Mouse (Mus musculus) neural tube, embryonic 11.5 days (tissue): Measurements from ENCODE around the gene Plch1. TPM values are rescaled to one million over a fixed set of nuclear protein-coding genes. Genes with fewer than 3 reads are reported as not detected.

Experiments used
- ATAC-seq: fragments of 200-750 bp; cut with Nextera tagmentation; 2 replicates; pipeline ENCODE4 v1.8.0; 2017; ENCODE audit warnings: moderate number of reproducible peaks, mild to moderate bottlenecking, moderate TSS enrichment, moderate library complexity; ENCODE audit not compliant: insufficient read depth, low FRiP score, low TSS enrichment
- DNase-seq: peaks from one replicate; pipeline ENCODE4 v3.0.0-alpha.2; 2015; ENCODE audit warnings: low spot score
- H3K27ac ChIP-seq: fragments of 300-500 bp; sonication (generic); 2 replicates; pipeline ENCODE4 v1.5.1; 2014; ENCODE audit warnings: low read depth, mild to moderate bottlenecking, low read length
- H3K27me3 ChIP-seq: fragments of 300-500 bp; sonication (generic); 2 replicates; pipeline ENCODE4 v1.6.1; 2014; ENCODE audit warnings: mild to moderate bottlenecking, low read length, mixed read lengths; ENCODE audit not compliant: control insufficient read depth, insufficient read depth
- H3K36me3 ChIP-seq: fragments of 300-500 bp; sonication (generic); 2 replicates; pipeline ENCODE4 v1.6.1; 2014; ENCODE audit warnings: mild to moderate bottlenecking, low read length, moderate library complexity, mixed read lengths; ENCODE audit not compliant: control insufficient read depth, insufficient read depth
- H3K4me1 ChIP-seq: fragments of 300-500 bp; sonication (generic); 2 replicates; pipeline ENCODE4 v1.6.1; 2014; ENCODE audit warnings: low read length, mixed read lengths; ENCODE audit not compliant: control insufficient read depth, insufficient read depth
- H3K4me2 ChIP-seq: fragments of 300-500 bp; sonication (generic); 2 replicates; pipeline ENCODE4 v1.6.1; 2014; ENCODE audit warnings: low read depth, mild to moderate bottlenecking, moderate library complexity
- H3K4me3 ChIP-seq: fragments of 300-500 bp; sonication (generic); 2 replicates; pipeline ENCODE4 v1.5.1; 2014; ENCODE audit warnings: low read depth, low read length
- H3K9ac ChIP-seq: fragments of 300-500 bp; sonication (generic); 2 replicates; pipeline ENCODE4 v1.6.1; 2014; ENCODE audit warnings: mild to moderate bottlenecking, low read length
- H3K9me3 ChIP-seq: fragments of 300-500 bp; sonication (generic); 2 replicates; pipeline ENCODE4 v1.6.1; 2016; ENCODE audit warnings: low read length; ENCODE audit not compliant: control insufficient read depth
- whole genome bisulfite sequencing: fragments of 180-500 bp; shearing (Covaris S2); extraction: QIAGEN DNeasy Blood & Tissue Kit; methylation state at CpG from one replicate; pipeline ENCODE4 v1.1.7; 2014; 5-methylcytosine and 5-hydroxymethylcytosine counted together
- polyA plus RNA-seq: library from polyadenylated mRNA; unstranded; fragments of >200 nt; fragmentation: Nextera tagmentation; extraction: Ambion mirVana; gene quantifications from 2 replicates; pipeline ENCODE4 v1.2.1, GENCODE M21; 2014

The Plch1 gene
- polyA plus RNA-seq, 1 experiment from 2014 or later = 34.4 TPM

DNA sequence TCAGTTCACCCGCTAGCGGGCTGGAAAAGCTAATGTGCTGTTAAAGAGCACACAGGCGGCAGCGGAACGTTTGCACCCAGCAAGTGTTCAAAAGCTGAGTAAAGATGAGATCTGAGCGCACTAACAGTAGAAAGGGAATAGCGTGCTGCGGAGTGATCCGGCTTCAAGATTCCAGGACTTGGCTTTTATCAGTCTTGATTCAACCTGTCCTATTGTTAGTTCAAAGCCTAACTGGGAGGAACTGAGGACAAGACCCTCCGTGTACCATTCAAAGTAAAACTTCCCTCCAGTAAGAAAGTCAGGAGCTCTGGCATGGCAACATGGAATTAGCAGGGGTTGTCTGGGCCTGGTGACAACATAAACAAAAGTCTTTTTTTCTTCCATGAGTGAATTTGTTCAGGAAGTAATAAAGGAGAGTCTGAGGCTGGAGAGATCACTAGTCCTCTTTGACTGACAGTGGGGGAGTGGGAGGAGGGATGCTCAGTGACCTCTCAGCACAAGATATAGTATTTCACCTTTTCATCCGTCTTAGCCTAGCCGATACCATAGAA, 824 bp upstream of the Plch1 start:
- under 1% methylated on average over 12 of the region's 12 CpGs for WGBS
- no peaks in the 10 kb centered on the region for H3K27me3 ChIP-seq
- DNase-seq = peak; percentile 38
- no peak overlapping the region for H3K9ac ChIP-seq
- peak overlapping the region; percentile 85 for H3K4me2 ChIP-seq
- no peaks in the 10 kb centered on the region for H3K9me3 ChIP-seq
- peaks cover 10% of the 10 kb centered on the region; the same call in 1 of the 2 replicates for H3K4me1 ChIP-seq
- peak; percentile 11; the same call in 1 of the 2 replicates for ATAC-seq
- peak overlapping the region; percentile 16 for H3K4me3 ChIP-seq
- H3K27ac ChIP-seq = peak overlapping the region; percentile 55; the same call in 1 of the 2 replicates
- no peaks in the 10 kb centered on the region for H3K36me3 ChIP-seq

DNA sequence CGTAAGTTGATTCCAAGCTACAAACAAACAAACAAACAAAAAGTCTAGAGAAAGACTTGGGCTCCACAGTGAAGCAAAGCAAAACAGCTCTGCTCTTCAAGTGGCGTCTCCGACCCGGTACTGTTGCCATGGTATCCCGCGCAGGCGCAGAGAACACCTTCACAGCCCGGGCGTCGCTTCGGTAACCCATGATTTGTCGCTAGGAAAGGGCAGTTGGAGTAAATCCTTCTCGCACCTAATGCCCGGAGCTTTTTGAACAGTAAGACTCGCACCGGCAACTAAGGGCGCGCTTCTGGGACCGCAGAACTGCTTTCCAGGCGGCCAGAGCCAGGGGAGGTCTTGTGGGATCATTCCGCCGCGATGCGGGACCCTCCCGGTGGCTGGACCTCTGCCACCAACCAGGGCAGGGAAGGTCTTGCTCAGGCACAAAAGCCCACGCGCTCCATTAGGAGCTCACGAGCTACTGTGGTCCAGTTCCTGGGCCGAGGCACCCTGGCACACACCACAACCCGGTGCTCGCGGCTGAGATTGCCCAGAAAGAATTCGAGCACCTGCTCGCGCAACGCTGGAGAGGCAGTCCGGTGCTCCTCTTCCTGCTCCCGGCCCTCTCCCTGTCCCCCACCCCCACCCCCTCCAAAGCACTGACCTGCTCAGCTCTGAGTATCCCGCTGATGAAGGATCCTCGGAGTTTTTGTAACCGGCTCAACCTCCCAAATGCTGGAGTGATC, 527 bp downstream of the Plch1 start:
- Histone ChIP-seq H3K4me1 (peaks cover 18% of the 10 kb centered on the region; the same call in 1 of the 2 replicates), H3K36me3 (no peaks in the 10 kb centered on the region), H3K27me3 (no peaks in the 10 kb centered on the region), H3K9me3 (no peaks in the 10 kb centered on the region), H3K27ac (peak overlapping the region; percentile 91), H3K9ac (peak overlapping the region; percentile 83), H3K4me3 (peak overlapping the region; percentile 83), H3K4me2 (peak overlapping the region; percentile 85)
- DNase-seq = peak; percentile 92
- ATAC-seq = peak; percentile 75
- WGBS = under 1% methylated on average over 41 of the region's 41 CpGs

DNA sequence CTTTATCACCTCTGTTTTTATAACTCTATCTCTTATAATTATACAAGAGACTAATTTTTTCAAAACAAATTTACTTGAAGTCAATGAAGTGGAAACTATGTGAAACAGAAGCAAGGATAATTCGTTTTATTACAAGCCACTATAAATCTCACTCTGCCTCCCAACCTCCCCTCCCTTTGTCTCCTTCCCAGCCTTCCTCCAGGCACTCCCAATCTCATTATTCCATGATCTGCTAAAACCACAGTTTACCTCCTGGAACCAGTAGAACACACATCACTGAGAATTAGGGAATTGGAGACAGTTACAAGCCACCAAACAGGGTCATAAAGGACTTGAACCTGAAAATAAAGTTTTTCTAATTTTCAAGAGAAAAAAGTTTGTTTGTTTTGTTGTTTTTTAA, 2.1 kb downstream of the Plch1 start:
- no peak overlapping the region for H3K9ac ChIP-seq
- H3K9me3 ChIP-seq = no peaks in the 10 kb centered on the region
- H3K36me3 ChIP-seq = no peaks in the 10 kb centered on the region
- H3K4me1 ChIP-seq = peaks cover 21% of the 10 kb centered on the region; the same call in 1 of the 2 replicates
- peak overlapping the region; percentile 85 for H3K4me2 ChIP-seq
- H3K27ac ChIP-seq = 0 out of 2 replicates have a peak overlapping the region, but pooled peaks have one; percentile 67
- 0% methylated on average over 1 of the region's 1 CpGs for WGBS
- DNase-seq (peak; percentile 41), ATAC-seq (peak; percentile 29)
- no peaks in the 10 kb centered on the region for H3K27me3 ChIP-seq
- H3K4me3 ChIP-seq = peak overlapping the region; percentile 83

DNA sequence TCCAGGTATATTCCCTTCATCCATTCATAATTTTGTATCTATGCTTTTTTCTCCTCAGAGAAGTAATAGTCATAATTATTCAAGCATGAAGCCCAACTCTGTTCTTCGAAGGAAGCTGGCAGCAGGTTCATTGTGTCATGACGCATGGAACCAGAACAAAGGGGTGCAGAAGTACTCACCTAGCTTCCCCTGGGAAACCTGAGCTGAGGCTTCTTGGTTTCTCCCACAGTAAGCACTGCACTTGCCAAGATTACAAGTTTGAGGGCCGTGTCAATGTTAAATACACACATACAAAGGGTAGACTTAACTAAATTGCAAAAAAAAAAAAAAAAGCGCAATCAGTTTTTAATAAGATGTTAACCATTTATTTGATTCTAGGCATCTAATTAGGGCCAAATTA, 3.0 kb downstream of the Plch1 start:
- Histone ChIP-seq H3K4me2 (peak overlapping the region; percentile 23), H3K27ac (peak overlapping the region; percentile 67), H3K36me3 (no peaks in the 10 kb centered on the region), H3K27me3 (no peaks in the 10 kb centered on the region), H3K9ac (no peak overlapping the region), H3K4me3 (no peak overlapping the region), H3K9me3 (no peaks in the 10 kb centered on the region), H3K4me1 (peaks cover 21% of the 10 kb centered on the region; the same call in 1 of the 2 replicates)
- ATAC-seq (no peak), DNase-seq (no peak)
- WGBS = 54% methylated on average over 4 of the region's 4 CpGs

DNA sequence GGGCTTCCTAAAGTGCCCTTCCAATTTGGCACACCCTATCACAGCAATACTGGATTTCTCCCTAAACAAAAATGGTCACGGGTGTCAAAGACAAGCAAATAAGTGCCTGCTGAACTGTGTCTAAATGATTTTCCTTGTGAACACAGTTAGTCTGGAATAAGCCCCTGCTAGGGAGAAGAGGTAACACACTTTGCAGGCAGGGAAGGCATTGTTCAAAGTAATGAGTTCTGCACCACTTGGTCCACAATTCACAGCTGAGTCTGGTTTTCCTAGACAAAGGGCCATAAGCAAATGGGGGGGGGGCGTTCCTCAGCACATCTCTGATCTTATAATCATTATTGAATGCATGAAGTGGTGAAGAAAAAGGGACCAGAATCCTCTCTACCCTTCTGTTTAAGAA, 3.5 kb downstream of the Plch1 start:
- WGBS = 14% methylated on average over 2 of the region's 2 CpGs

DNA sequence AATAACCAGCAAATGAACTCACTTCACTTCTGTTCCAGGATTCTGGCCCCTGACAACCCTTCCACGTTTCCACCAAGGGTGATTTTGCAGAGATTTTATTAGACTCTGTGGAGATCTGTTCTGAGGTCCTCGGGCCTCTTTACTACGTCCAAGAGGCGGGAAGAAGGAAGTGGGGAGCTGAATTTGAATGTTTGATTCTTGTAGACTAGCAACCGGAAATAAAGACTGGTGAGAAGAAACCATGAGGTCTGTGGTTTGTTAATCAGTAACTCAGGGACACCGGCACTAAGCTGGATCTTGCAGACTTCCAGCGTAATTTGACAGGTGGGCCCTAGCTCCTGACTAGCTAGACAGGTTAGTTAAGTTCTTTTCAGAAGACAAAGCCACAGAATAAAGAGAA, 5.6 kb downstream of the Plch1 start:
- Histone ChIP-seq H3K9ac (no peak overlapping the region), H3K27ac (no peak overlapping the region), H3K27me3 (no peaks in the 10 kb centered on the region), H3K4me3 (no peak overlapping the region), H3K4me2 (no peak overlapping the region), H3K36me3 (no peaks in the 10 kb centered on the region), H3K4me1 (peaks cover 21% of the 10 kb centered on the region; the same call in 1 of the 2 replicates), H3K9me3 (no peaks in the 10 kb centered on the region)
- WGBS = 37% methylated on average over 7 of the region's 7 CpGs
- ATAC-seq = no peak
- DNase-seq = no peak

More for the DNA sequence above, 3.5 kb downstream of the Plch1 start:
- H3K4me1 ChIP-seq = peaks cover 21% of the 10 kb centered on the region; the same call in 1 of the 2 replicates
- peak overlapping the region; percentile 22 for H3K4me2 ChIP-seq
- no peaks in the 10 kb centered on the region for H3K9me3 ChIP-seq
- no peaks in the 10 kb centered on the region for H3K27me3 ChIP-seq
- peak; percentile 22; the same call in 1 of the 2 replicates for ATAC-seq
- no peak overlapping the region for H3K4me3 ChIP-seq
- H3K27ac ChIP-seq = peak overlapping the region; percentile 67
- DNase-seq = peak; percentile 30
- no peak overlapping the region for H3K9ac ChIP-seq
- no peaks in the 10 kb centered on the region for H3K36me3 ChIP-seq

DNA sequence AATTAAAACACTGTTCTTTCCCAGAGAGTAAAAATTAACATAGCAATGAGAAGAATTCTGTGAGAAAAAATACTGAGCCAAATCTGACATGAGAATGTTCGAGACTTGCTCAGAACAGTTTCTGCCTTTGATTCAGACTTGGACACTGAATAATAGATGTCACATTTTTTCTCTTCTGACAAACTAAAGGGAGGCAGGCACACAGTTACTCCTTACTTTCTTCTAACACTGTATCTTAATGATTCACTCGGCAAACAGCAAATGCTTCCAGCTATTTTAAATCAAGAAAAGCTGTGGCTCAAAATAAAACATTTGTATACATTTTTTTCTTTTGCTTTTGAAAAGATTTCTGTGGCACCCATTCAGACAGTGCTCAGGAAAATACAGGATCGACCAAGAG, 7.1 kb downstream of the Plch1 start:
- DNase-seq = no peak
- no peak overlapping the region for H3K4me3 ChIP-seq
- H3K4me1 ChIP-seq = peaks cover 17% of the 10 kb centered on the region; the same call in 1 of the 2 replicates
- 60% methylated on average over 3 of the region's 3 CpGs for WGBS
- no peak for ATAC-seq
- H3K9me3 ChIP-seq = no peaks in the 10 kb centered on the region
- H3K27me3 ChIP-seq = no peaks in the 10 kb centered on the region
- H3K4me2 ChIP-seq = no peak overlapping the region
- H3K36me3 ChIP-seq = no peaks in the 10 kb centered on the region
- H3K9ac ChIP-seq = no peak overlapping the region
- H3K27ac ChIP-seq = no peak overlapping the region

DNA sequence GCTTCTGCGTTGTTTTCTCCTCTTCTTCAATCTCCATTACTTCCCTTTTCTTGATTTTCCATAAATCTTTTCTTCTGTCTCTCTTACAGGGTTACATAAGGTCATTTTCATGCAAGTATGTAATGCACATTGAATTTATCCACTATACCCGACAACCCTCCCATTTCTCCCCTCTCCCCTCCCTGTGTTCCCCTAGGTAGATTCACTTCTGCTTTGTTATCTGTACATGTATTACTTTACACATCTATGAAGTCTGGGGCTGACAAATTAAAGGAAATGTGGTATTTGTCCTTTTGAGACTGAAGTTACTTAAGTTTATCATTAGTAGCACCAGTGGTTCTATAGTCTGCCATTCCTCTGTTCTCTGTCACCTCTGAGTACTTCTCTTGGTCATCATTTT, 18.2 kb downstream of the Plch1 start:
- Histone ChIP-seq H3K27me3 (no peaks in the 10 kb centered on the region), H3K9ac (no peak overlapping the region), H3K4me2 (no peak overlapping the region), H3K4me1 (no peaks in the 10 kb centered on the region), H3K9me3 (no peaks in the 10 kb centered on the region), H3K27ac (no peak overlapping the region), H3K4me3 (no peak overlapping the region), H3K36me3 (0 out of 2 replicates have a peak, but pooled peaks cover 3% of the 10 kb centered on the region)
- no peak for ATAC-seq
- 84% methylated on average over 2 of the region's 2 CpGs for WGBS
- DNase-seq = no peak
